Mouse (Mus musculus) forebrain, postnatal 0 days (tissue): Measurements from ENCODE around the gene Ppp1r12b. TPM values are rescaled to one million over a fixed set of nuclear protein-coding genes. Genes with fewer than 3 reads are reported as not detected.

Source experiments
- ATAC-seq: fragments of 200-750 bp; cut with Nextera tagmentation; 2 replicates; pipeline ENCODE4 v1.8.0; 2017; ENCODE audit warnings: mild to moderate bottlenecking, moderate library complexity
- DNase-seq: peaks from one replicate; pipeline ENCODE4 v3.0.0-alpha.2; 2015
- H3K27ac ChIP-seq: fragments of 300-500 bp; sonication (generic); 2 replicates; pipeline ENCODE4 v1.5.1; 2014; ENCODE audit warnings: low read depth, mild to moderate bottlenecking, antibody characterized with exemption, low read length, moderate library complexity, mixed read lengths
- H3K27me3 ChIP-seq: fragments of 300-500 bp; sonication (generic); 2 replicates; pipeline ENCODE4 v1.6.1; 2014; ENCODE audit warnings: mild to moderate bottlenecking, low read length, mixed read lengths; ENCODE audit not compliant: insufficient read depth
- H3K36me3 ChIP-seq: fragments of 300-500 bp; sonication (generic); 2 replicates; pipeline ENCODE4 v1.6.1; 2014; ENCODE audit warnings: mild to moderate bottlenecking, moderate library complexity; ENCODE audit not compliant: insufficient read depth
- H3K4me1 ChIP-seq: fragments of 300-500 bp; sonication (generic); 2 replicates; pipeline ENCODE4 v1.6.1; 2014; ENCODE audit warnings: antibody characterized with exemption; ENCODE audit not compliant: insufficient read depth
- H3K4me2 ChIP-seq: fragments of 300-500 bp; sonication (generic); 2 replicates; pipeline ENCODE4 v1.6.1; 2014; ENCODE audit warnings: low read depth, mild to moderate bottlenecking, moderate library complexity
- H3K4me3 ChIP-seq: fragments of 300-500 bp; sonication (generic); 2 replicates; pipeline ENCODE4 v1.5.1; 2014; ENCODE audit warnings: low read depth, low read length, mixed read lengths
- H3K9ac ChIP-seq: fragments of 300-500 bp; sonication (generic); 2 replicates; pipeline ENCODE4 v1.6.1; 2014; ENCODE audit warnings: mild to moderate bottlenecking
- H3K9me3 ChIP-seq: fragments of 300-500 bp; sonication (generic); 2 replicates; pipeline ENCODE4 v1.6.1; 2016; ENCODE audit warnings: low read length
- CTCF ChIP-seq: sonication (generic); IDR thresholded peaks from 2 replicates; pipeline ENCODE4 v1.5.1; 2016; ENCODE audit warnings: antibody characterized with exemption, control low read depth, low read depth
- WGBS: fragments of 180-500 bp; shearing (Covaris S2); extraction: QIAGEN DNeasy Blood & Tissue Kit; methylation state at CpG from one replicate; pipeline ENCODE4 v1.1.7; 2014; 5-methylcytosine and 5-hydroxymethylcytosine counted together
- polyA plus RNA-seq: library from polyadenylated mRNA; unstranded; fragments of >200 nt; fragmentation: Nextera tagmentation; extraction: Ambion mirVana; gene quantifications from 2 replicates; pipeline ENCODE4 v1.2.1, GENCODE M21; 2015
- total RNA-seq: library from RNA; depleted of rRNA; stranded (reverse); fragments of >200 nt; gene quantifications from 2 replicates; pipeline ENCODE4 v1.2.3, GENCODE M21; 2014

Ppp1r12b gene
- total and polyA plus RNA-seq, 2 experiments from 2014 or later: 12.4 to 39.9 TPM

DNA sequence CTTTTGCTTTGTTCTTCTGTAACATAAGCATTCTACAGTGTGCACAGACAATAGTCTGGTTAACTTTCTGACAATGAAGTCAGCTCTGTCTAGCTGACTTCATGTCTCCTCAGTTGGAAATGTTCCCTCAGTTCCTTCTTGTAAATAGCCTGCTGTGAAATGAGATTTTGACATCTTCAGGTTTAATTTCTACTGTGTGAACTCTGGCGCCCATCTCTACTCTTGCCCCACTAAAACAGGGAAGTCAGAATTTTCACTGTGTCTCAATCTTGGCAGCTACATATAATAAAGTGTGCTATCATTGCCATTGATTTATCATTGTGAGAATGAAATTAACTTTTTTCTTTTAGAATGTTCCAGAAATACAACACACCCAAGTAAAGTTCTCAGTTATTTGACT, 170.8 kb downstream of the Ppp1r12b start:
- TF ChIP-seq CTCF: no peak
- H3K36me3 ChIP-seq: no peaks in the 10 kb centered on the region
- H3K4me3 ChIP-seq: no peak overlapping the region
- no peaks in the 10 kb centered on the region for H3K27me3 ChIP-seq
- ATAC-seq (no peak), DNase-seq (no peak)
- no peak overlapping the region for H3K9ac ChIP-seq
- no peaks in the 10 kb centered on the region for H3K4me1 ChIP-seq
- no peak overlapping the region for H3K27ac ChIP-seq
- H3K4me2 ChIP-seq: no peak overlapping the region
- no peaks in the 10 kb centered on the region for H3K9me3 ChIP-seq
- 96% methylated on average over 1 of the region's 1 CpGs for WGBS

DNA sequence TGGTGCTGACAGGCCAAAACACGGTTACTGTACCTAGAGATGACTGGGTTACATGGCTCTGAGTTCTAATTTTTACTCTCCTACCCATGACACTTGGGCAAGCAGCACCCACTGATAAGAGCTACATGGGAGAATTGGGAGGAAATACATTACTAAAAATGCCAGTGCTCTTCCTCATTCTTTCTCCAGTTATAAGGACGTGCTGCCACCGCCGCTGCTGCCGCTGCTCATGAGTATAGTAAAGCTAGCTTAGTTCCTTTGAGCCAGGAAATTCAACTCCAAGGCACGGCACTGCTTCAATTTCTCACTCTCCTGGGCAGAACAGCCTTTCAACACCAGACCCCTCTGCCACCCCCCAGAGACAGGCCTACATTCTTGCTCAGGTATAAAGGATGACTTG, 171.3 kb downstream of the Ppp1r12b start:
- no peaks in the 10 kb centered on the region for H3K27me3 ChIP-seq
- H3K4me2 ChIP-seq: no peak overlapping the region
- no peak overlapping the region for H3K27ac ChIP-seq
- no peak for ATAC-seq
- H3K36me3 ChIP-seq: no peaks in the 10 kb centered on the region
- no peak overlapping the region for H3K4me3 ChIP-seq
- WGBS: 80% methylated on average over 6 of the region's 6 CpGs
- no peak for TF ChIP-seq CTCF
- no peak for DNase-seq
- H3K9ac ChIP-seq: no peak overlapping the region
- no peaks in the 10 kb centered on the region for H3K4me1 ChIP-seq
- no peaks in the 10 kb centered on the region for H3K9me3 ChIP-seq

DNA sequence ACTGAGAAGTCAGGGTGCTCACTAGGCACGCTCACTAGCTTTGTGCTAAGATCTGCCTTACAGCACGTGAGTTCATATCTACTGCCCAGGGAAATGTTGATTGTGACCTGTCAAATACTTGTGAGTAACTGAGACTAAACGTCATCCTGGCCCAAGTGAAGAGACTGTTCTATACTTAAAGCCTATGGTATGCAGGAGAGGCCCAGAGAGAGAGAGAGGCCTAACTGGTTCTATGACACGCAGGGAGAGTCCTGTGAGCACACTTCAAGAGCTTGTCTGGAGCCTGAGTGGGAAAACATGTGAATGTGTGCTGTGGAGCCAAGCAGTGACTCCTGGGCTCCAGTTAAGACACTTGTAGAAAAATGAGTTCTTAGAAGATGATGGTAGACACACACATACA, 171.8 kb downstream of the Ppp1r12b start:
- Histone ChIP-seq H3K27ac (no peak overlapping the region), H3K4me2 (no peak overlapping the region), H3K36me3 (no peaks in the 10 kb centered on the region), H3K4me3 (no peak overlapping the region), H3K9ac (no peak overlapping the region), H3K4me1 (no peaks in the 10 kb centered on the region), H3K27me3 (no peaks in the 10 kb centered on the region), H3K9me3 (no peaks in the 10 kb centered on the region)
- no peak for DNase-seq
- 85% methylated on average over 4 of the region's 4 CpGs for WGBS
- no peak for ATAC-seq
- no peak for TF ChIP-seq CTCF

DNA sequence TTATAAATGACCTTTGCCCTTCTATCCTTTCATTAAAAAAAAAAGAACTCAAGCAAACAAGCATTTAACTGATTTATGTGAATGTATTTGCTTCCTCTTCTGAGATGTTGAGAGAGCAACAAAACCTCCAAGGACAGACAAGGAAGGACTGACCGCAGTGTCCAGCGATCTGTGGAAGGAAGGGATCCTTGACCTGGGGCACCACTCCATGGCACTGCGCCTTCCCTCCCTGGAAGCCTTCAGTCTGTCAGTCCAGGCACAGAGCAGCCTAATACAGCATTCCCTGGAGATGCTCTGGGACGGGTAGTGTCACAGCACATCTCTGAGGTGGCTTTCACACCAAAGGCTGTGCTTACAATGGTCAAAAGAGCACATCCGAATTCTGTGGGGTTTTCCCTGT, 172.9 kb downstream of the Ppp1r12b start:
- no peak for ATAC-seq
- WGBS: 86% methylated on average over 5 of the region's 5 CpGs

DNA sequence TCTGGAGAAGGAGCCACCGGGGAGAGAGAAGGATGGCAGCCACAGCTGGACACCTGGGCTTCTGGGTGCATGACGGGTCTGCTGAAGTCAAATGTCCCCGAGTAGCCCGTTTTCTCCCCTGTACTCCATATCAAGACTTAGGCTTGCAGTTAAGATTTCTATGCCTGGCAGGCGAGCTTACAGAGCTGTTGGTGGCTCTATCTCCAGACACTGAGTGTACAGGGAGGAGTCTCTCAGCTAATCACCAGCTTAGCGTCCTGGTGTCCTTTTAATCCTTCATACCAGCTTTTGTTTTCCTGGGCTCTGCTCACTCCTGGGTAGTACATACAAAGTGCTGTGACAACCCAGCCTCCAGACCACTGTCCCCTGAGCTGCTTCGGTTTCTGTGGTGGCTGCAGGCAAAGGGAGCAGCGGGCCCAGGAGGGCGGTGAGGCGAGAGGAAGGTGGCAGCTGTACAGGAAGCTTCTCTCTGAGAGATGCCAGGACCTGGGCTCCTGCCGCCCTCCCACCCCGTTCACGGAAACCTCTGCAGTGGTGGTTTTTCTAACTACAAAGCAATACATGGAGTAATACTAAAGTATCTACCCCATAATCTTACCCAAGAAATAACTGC, 177.7 kb downstream of the Ppp1r12b start:
- Histone ChIP-seq H3K9ac (no peak overlapping the region), H3K4me1 (no peaks in the 10 kb centered on the region), H3K36me3 (peaks cover 20% of the 10 kb centered on the region; the same call in 1 of the 2 replicates), H3K27me3 (no peaks in the 10 kb centered on the region), H3K4me2 (no peak overlapping the region), H3K9me3 (no peaks in the 10 kb centered on the region), H3K27ac (no peak overlapping the region), H3K4me3 (no peak overlapping the region)
- ATAC-seq (no peak), DNase-seq (no peak)
- TF ChIP-seq CTCF: no peak
- WGBS: 45% methylated on average over 13 of the region's 13 CpGs

More for the DNA sequence above, 172.9 kb downstream of the Ppp1r12b start:
- no peak for DNase-seq
- Histone ChIP-seq H3K4me2 (no peak overlapping the region), H3K4me3 (no peak overlapping the region), H3K27ac (no peak overlapping the region), H3K9ac (no peak overlapping the region), H3K9me3 (no peaks in the 10 kb centered on the region), H3K4me1 (no peaks in the 10 kb centered on the region), H3K36me3 (no peaks in the 10 kb centered on the region), H3K27me3 (no peaks in the 10 kb centered on the region)
- no peak for TF ChIP-seq CTCF

DNA sequence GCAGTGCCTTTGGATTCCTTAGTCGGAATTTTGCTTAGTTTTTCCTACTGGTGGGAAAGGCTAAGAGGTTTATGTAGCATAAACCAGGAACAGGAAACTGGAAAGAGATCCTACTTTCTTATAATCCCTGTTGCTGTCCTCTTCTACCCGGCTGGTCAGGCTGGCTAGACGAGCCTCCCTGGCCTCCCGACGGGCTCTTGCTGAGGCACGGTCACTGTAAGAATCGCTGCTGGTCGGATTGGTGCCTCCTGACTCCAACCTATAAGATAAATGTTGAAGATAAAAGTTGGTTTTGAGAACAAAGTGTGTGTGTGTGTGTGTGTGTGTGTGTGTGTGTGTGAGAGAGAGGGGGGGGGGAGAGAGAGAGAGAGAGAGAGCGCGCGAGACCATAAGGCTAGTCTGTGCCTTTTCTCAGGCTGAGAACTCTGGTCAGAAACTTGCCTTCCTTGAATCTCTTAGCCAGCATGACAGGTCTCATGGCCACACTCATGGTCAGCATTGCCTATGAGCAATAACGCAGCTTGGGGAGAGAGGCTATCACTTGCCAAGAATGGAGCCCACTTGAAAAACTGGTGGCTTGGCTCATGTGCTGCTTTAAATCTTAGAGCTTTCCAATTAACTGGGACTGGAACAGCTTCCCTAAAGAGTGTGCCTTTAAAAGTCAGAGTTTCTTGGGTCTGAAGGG, 178.4 kb downstream of the Ppp1r12b start:
- 87% methylated on average over 12 of the region's 12 CpGs for WGBS
- no peaks in the 10 kb centered on the region for H3K9me3 ChIP-seq
- no peaks in the 10 kb centered on the region for H3K4me1 ChIP-seq
- DNase-seq (no peak), ATAC-seq (no peak)
- H3K9ac ChIP-seq: no peak overlapping the region
- no peaks in the 10 kb centered on the region for H3K27me3 ChIP-seq
- H3K27ac ChIP-seq: no peak overlapping the region
- TF ChIP-seq CTCF: no peak
- no peak overlapping the region for H3K4me3 ChIP-seq
- H3K4me2 ChIP-seq: no peak overlapping the region
- H3K36me3 ChIP-seq: peaks cover 20% of the 10 kb centered on the region; the same call in 1 of the 2 replicates

DNA sequence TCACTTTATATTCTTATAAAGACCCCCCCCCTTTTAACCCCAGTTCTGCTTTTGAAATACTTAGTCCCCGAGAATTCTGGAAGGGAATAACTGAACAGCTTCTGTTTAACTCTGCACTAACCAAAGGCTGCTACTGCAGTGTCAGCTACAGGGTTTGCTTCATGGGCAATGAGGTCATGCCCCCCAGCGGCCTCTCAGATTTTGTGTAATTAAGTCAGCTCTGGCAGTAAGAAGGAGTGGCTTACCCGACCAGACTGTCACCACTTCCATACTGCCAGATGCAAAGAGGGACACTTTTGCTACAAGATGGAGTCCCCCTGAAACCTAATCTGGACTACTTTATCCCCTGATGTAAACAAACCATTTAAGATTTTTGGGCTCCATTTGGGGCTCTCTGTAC, 180.1 kb downstream of the Ppp1r12b start:
- WGBS: 43% methylated on average over 3 of the region's 3 CpGs
- no peak overlapping the region for H3K4me3 ChIP-seq
- H3K27ac ChIP-seq: no peak overlapping the region
- H3K36me3 ChIP-seq: peaks cover 27% of the 10 kb centered on the region
- H3K4me1 ChIP-seq: no peaks in the 10 kb centered on the region
- DNase-seq (no peak), ATAC-seq (no peak)
- TF ChIP-seq CTCF: no peak
- no peaks in the 10 kb centered on the region for H3K27me3 ChIP-seq
- H3K9me3 ChIP-seq: no peaks in the 10 kb centered on the region
- no peak overlapping the region for H3K9ac ChIP-seq
- no peak overlapping the region for H3K4me2 ChIP-seq
